Mouse (Mus musculus): ENCODE data around the gene Syt16. TPM values are rescaled to one million over a fixed set of nuclear protein-coding genes. Genes with fewer than 3 reads are reported as not detected.

Syt16 gene
- polyA plus RNA-seq, 1 experiment from 2014 or later: 15.0 TPM

DNA sequence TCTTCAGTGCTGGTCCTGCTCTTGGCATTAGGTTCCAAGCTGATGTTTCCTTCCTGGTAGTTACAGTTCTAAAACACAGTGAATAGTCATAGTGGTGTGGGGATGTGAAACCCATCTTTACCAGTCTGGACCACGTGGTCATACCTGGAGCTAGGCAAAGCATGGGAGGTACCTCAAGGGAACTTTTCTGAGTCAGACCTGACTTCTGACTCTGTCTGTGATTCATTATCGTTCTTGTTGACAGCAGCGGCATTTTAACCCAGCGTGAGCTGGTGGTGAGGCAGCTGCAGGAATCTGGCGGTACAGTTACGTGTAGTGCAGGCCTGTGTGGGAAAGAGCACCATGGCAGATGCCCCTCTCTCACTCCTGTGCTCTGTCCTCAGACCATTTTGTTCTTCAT, 22.9 kb upstream of the Syt16 start:
- Histone ChIP-seq H3K9me3 (0 out of 2 replicates have a peak, but pooled peaks cover 9% of the 10 kb centered on the region), H3K27ac (replicated peaks) (no peak overlapping the region), H3K9ac (replicated peaks) (no peak overlapping the region), H3K4me2 (replicated peaks) (no peak overlapping the region), H3K4me1 (no peaks in the 10 kb centered on the region), H3K36me3 (peaks cover 86% of the 10 kb centered on the region), H3K4me3 (no peak overlapping the region), H3K27me3 (no peaks in the 10 kb centered on the region)
- no peak for ATAC-seq (ENCODE audit: low FRiP score, low read depth)
- 96% methylated on average over 6 of the region's 6 CpGs for WGBS

DNA sequence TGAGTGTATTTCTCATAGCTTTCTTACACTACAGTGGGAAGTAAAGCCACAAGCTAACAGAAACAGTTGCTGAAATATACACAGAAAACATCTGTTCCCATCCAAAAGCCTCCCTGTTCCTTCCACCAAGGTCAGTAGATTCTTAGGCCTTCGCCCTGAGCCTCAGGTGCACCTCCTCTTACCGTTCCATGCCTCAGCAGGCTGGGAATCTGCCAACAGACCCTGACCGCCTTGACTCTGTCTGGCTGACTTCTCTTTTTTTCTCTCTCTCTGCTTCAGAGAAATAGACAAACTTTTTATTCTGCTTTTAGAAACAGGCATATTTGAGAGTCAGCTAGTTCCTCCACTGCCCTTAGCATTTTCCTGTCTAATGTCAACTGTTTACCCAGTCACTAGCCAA, 19.3 kb upstream of the Syt16 start:
- no peaks in the 10 kb centered on the region for H3K4me1 ChIP-seq
- no peaks in the 10 kb centered on the region for H3K27me3 ChIP-seq
- H3K4me3 ChIP-seq: no peak overlapping the region
- no peak overlapping the region for H3K4me2 ChIP-seq (replicated peaks)
- H3K27ac ChIP-seq (replicated peaks): no peak overlapping the region
- 95% methylated on average over 3 of the region's 3 CpGs for WGBS
- no peaks in the 10 kb centered on the region for H3K9me3 ChIP-seq
- no peak overlapping the region for H3K9ac ChIP-seq (replicated peaks)
- no peak for ATAC-seq (ENCODE audit: low FRiP score, low read depth)
- H3K36me3 ChIP-seq: peaks cover 70% of the 10 kb centered on the region

DNA sequence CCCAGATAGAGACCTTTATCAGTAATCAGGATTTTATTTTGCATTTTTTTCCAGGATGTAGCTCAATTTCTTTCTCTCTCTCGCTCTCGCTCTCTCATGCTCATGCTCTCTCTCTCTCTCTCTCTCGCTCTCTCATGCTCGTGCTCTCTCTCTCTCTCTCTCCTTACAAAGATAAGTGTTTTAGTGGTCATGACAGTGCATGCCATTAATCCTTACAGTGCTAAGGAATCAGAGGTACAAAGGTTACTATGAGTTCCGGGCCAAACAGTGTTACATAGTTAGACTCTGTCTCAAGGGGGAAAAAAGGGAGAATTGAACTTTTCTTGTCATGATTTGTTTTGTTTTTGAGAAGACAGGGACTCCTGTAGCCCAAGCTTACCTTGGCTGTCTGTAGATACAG, 17.8 kb upstream of the Syt16 start:
- ATAC-seq (ENCODE audit: low FRiP score, low read depth): no peak
- H3K4me1 ChIP-seq: no peaks in the 10 kb centered on the region
- H3K9me3 ChIP-seq: no peaks in the 10 kb centered on the region
- H3K9ac ChIP-seq (replicated peaks): no peak overlapping the region
- no peaks in the 10 kb centered on the region for H3K27me3 ChIP-seq
- H3K4me2 ChIP-seq (replicated peaks): no peak overlapping the region
- no peak overlapping the region for H3K4me3 ChIP-seq
- H3K27ac ChIP-seq (replicated peaks): no peak overlapping the region
- WGBS: 87% methylated on average over 5 of the region's 5 CpGs
- peaks cover 71% of the 10 kb centered on the region for H3K36me3 ChIP-seq

DNA sequence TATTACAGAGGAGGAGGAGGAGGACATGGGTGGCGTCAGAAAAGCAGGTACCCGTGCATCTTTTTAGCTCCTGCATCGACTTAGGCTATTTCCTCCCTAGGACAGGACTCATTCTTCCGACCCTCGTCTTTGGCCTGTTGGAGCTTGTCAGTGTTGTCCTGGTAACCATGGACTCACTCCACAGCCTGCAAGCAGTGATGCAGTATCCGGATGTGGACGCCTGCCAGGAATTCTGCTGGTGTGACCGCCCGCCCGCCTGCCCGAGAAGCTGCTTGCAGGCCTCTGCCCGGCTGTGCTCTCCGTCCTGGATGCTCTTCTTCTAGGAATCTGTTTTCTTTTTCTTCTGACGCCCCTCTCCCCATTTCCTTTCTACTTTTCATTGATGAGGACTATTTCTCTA, 14.9 kb upstream of the Syt16 start:
- Histone ChIP-seq H3K9me3 (no peaks in the 10 kb centered on the region), H3K4me2 (replicated peaks) (no peak overlapping the region), H3K27me3 (no peaks in the 10 kb centered on the region), H3K4me1 (no peaks in the 10 kb centered on the region), H3K27ac (replicated peaks) (no peak overlapping the region), H3K4me3 (no peak overlapping the region), H3K36me3 (peaks cover 63% of the 10 kb centered on the region), H3K9ac (replicated peaks) (no peak overlapping the region)
- no peak for ATAC-seq (ENCODE audit: low FRiP score, low read depth)
- WGBS: 80% methylated on average over 14 of the region's 14 CpGs

DNA sequence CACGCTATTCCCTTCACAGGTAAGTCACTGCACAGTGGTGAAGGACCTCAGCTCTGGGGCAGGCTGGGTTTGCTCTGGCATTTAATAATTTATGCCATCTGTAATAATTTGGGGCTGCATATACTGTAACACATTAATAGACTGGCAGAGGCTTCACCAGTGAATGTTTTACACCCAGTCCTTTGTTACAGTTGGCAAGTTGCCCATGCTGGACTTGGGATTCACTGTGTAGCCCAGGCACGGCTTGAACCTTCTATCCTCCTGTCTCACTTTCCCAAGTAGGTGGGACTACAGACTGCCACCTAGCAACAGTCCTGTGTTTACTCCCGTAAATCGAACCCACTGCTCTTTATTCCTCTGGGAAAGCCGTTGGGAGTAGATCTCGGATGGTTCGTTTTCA, 11.2 kb upstream of the Syt16 start:
- Histone ChIP-seq H3K9me3 (no peaks in the 10 kb centered on the region), H3K4me3 (no peak overlapping the region), H3K9ac (replicated peaks) (no peak overlapping the region), H3K4me2 (replicated peaks) (no peak overlapping the region), H3K4me1 (no peaks in the 10 kb centered on the region), H3K36me3 (peaks cover 35% of the 10 kb centered on the region), H3K27ac (replicated peaks) (no peak overlapping the region), H3K27me3 (no peaks in the 10 kb centered on the region)
- no peak for ATAC-seq (ENCODE audit: low FRiP score, low read depth)
- WGBS: 90% methylated on average over 7 of the region's 7 CpGs

DNA sequence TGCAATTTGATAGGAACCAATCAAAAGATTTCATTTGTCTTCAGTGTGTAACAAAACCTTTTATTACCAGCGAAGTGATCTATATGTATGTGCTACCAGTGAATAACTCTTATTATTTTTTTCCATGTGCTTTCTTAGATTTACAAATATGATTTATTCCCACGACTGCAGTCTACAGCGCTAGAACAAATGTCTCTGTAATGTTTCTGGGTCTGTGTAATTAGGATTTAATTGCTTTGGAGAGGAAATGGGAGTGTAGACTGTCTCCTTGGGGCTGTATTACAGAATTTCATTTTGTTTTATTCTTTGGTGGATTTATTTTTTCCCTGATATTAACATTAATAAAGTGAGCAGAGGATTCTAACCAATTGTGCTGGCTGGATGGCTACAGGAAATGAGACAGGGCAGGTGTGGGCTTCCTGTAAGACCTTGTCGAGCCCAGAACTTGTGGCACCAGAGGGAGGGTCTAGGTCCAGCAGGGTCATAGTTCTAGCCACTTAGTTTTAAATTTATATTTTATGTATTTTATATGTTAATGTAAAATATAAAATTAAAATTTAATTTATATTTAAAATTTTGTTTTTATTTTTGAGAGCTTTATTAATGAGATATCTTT, 9.0 kb upstream of the Syt16 start:
- Histone ChIP-seq H3K4me2 (replicated peaks) (no peak overlapping the region), H3K9ac (replicated peaks) (no peak overlapping the region), H3K27ac (replicated peaks) (no peak overlapping the region), H3K4me1 (no peaks in the 10 kb centered on the region), H3K9me3 (no peaks in the 10 kb centered on the region), H3K27me3 (no peaks in the 10 kb centered on the region), H3K4me3 (no peak overlapping the region), H3K36me3 (peaks cover 23% of the 10 kb centered on the region)
- ATAC-seq (ENCODE audit: low FRiP score, low read depth): no peak
- WGBS: 94% methylated on average over 4 of the region's 4 CpGs

DNA sequence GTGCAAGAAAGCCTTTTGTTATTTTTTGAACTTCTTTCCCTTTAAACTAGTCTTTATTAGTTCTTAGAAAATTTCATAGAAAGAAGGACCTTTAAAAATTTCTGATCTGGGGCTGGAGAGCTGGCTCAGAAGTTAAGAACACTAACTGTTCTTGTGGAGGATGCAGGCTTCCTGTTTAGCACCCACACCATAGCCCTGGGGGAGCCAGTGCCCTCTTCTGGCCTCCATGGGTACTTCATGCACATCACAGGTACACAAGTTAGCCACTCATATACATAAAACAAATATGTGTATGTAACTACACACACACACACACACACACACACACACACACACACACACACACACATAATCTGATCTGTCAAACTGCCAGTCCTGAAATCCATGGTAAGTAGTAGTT, 7.9 kb upstream of the Syt16 start:
- Histone ChIP-seq H3K4me2 (replicated peaks) (no peak overlapping the region), H3K9me3 (no peaks in the 10 kb centered on the region), H3K27ac (replicated peaks) (no peak overlapping the region), H3K4me1 (no peaks in the 10 kb centered on the region), H3K9ac (replicated peaks) (no peak overlapping the region), H3K36me3 (peaks cover 14% of the 10 kb centered on the region), H3K27me3 (no peaks in the 10 kb centered on the region), H3K4me3 (no peak overlapping the region)
- ATAC-seq (ENCODE audit: low FRiP score, low read depth): no peak

DNA sequence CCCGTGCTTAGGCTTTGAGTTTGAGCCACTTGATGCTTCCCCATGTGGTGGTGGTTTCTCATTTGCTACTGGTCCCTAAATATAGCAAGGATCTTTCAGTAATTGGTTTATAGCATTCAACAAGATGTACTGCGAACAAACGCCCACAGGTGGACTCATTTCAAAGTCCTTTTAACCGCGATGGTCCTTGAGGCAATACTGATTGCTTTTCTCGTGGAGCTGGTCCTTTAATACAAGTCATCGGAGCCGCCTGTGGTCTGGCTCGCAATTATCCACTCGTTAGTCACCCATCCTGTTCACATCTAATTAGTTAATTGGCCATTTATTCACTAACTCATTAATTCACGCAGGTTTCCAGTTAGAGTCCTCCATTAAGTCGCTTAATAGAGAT, 560 bp upstream of the Syt16 start:
- peaks cover 31% of the 10 kb centered on the region for H3K27me3 ChIP-seq
- H3K9ac ChIP-seq (replicated peaks): peak overlapping the region; percentile 73; the same call in 1 of the 2 replicates
- H3K9me3 ChIP-seq: no peaks in the 10 kb centered on the region
- WGBS: 58% methylated on average over 12 of the region's 12 CpGs
- peak overlapping the region; percentile 83 for H3K4me2 ChIP-seq (replicated peaks)
- H3K4me1 ChIP-seq: peaks cover 5% of the 10 kb centered on the region; the same call in 1 of the 2 replicates
- no peak overlapping the region for H3K27ac ChIP-seq (replicated peaks)
- H3K36me3 ChIP-seq: no peaks in the 10 kb centered on the region
- 0 out of 2 replicates have a peak, but pooled peaks have one; percentile 9 for ATAC-seq (ENCODE audit: low FRiP score, low read depth)
- H3K4me3 ChIP-seq: peak overlapping the region; percentile 64

DNA sequence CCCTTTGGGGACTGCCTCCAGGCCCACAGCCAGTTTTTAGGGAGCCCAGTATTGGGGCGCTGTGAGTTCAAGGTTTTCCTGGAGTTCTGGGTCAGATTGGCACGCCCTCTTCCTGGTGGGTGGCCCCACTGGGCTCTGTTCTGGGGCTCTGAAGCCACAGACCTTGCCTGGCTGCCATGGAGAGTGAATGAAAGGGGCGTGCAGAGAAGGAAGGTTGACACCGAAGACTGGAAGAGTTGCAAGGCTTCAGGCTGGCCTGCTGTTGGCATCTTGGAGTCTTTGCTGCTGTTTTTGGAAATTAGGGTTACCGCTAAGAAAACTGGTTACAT, 631 bp downstream of the Syt16 start:
- Histone ChIP-seq H3K27me3 (peaks cover 31% of the 10 kb centered on the region), H3K4me2 (replicated peaks) (peak overlapping the region; percentile 83), H3K4me3 (peak overlapping the region; percentile 64), H3K9me3 (no peaks in the 10 kb centered on the region), H3K36me3 (no peaks in the 10 kb centered on the region), H3K9ac (replicated peaks) (peak overlapping the region; percentile 73), H3K4me1 (peaks cover 5% of the 10 kb centered on the region; the same call in 1 of the 2 replicates), H3K27ac (replicated peaks) (no peak overlapping the region)
- WGBS: 20% methylated on average over 5 of the region's 5 CpGs
- ATAC-seq (ENCODE audit: low FRiP score, low read depth): no peak

DNA sequence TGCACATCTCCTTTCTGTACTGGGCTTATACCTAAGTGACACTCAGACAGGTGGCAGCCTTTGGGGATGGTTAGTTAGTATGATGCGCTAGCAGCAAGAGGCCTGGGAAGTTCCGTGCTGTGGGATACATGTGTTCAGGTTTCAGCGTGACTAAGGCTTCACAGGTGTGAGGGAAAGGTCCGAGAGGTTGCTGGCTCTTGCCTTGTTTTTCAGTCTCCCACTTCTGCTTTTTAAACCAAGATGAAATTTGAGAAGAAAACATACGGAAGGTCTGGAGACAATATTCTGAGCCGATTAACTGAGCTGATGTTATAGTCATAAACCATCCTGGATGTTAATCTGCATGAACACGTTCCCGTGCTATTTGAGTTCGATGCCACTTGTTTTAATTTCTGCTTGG, 5.0 kb downstream of the Syt16 start:
- no peak overlapping the region for H3K4me3 ChIP-seq
- peaks cover 13% of the 10 kb centered on the region; the same call in 1 of the 2 replicates for H3K27me3 ChIP-seq
- peaks cover 5% of the 10 kb centered on the region; the same call in 1 of the 2 replicates for H3K4me1 ChIP-seq
- no peaks in the 10 kb centered on the region for H3K9me3 ChIP-seq
- H3K9ac ChIP-seq (replicated peaks): no peak overlapping the region
- H3K4me2 ChIP-seq (replicated peaks): no peak overlapping the region
- H3K27ac ChIP-seq (replicated peaks): no peak overlapping the region
- ATAC-seq (ENCODE audit: low FRiP score, low read depth): no peak
- H3K36me3 ChIP-seq: no peaks in the 10 kb centered on the region
- WGBS: 86% methylated on average over 9 of the region's 9 CpGs

DNA sequence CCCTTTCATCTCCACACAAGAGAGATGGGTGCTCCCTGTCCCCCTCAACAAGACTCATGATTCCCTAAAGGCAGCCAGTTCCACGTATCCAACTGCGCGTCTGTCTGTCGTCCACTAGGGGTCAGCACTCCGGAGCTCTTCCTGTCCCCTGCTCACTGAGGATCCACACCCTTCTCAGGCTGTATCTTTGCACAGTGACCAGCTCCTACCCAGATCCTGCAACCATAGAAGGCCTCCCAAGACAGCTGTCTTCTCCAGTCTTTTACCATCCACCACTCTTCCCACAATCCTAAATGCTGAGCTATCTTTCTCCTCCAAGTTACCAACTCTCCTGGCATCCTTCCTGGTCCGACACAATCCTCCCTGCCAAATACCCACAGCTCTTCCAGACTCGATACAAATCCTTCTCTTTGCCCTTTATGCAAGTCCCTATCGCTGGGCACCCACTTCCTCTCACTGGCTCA, 12.0 kb downstream of the Syt16 start:
- Histone ChIP-seq H3K36me3 (no peaks in the 10 kb centered on the region), H3K27me3 (no peaks in the 10 kb centered on the region; the same call in 1 of the 2 replicates), H3K4me2 (replicated peaks) (no peak overlapping the region), H3K27ac (replicated peaks) (no peak overlapping the region), H3K9ac (replicated peaks) (no peak overlapping the region), H3K4me1 (no peaks in the 10 kb centered on the region), H3K9me3 (no peaks in the 10 kb centered on the region), H3K4me3 (no peak overlapping the region)
- ATAC-seq (ENCODE audit: low FRiP score, low read depth): peak; percentile 47; the same call in 1 of the 2 replicates
- WGBS: 28% methylated on average over 8 of the region's 8 CpGs

DNA sequence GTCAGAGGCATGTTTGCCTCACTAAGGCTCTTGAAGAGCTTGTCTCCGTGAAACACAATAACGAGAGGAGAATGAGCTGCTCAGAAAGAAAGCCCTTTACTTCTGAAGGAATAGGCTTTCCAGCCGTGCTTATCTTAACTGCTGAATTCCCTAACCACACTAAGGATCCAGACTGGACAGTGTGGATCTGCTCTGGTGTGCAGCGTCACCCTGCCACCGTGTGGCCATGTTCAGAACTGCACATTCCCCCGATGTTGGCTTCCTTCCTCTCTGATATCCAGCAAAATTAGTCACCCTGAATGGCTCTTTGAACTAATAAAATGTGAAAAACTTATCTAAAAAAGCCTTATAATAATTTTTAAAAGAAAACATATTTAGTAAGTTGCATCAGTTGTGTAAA, 16.3 kb downstream of the Syt16 start:
- peak; percentile 76 for ATAC-seq (ENCODE audit: low FRiP score, low read depth)
- H3K27me3 ChIP-seq: peaks cover 3% of the 10 kb centered on the region; the same call in 1 of the 2 replicates
- no peak overlapping the region for H3K4me3 ChIP-seq
- no peak overlapping the region for H3K27ac ChIP-seq (replicated peaks)
- no peak overlapping the region for H3K9ac ChIP-seq (replicated peaks)
- H3K4me1 ChIP-seq: no peaks in the 10 kb centered on the region
- no peak overlapping the region for H3K4me2 ChIP-seq (replicated peaks)
- no peaks in the 10 kb centered on the region for H3K36me3 ChIP-seq
- WGBS: 1% methylated on average over 6 of the region's 6 CpGs
- no peaks in the 10 kb centered on the region for H3K9me3 ChIP-seq

DNA sequence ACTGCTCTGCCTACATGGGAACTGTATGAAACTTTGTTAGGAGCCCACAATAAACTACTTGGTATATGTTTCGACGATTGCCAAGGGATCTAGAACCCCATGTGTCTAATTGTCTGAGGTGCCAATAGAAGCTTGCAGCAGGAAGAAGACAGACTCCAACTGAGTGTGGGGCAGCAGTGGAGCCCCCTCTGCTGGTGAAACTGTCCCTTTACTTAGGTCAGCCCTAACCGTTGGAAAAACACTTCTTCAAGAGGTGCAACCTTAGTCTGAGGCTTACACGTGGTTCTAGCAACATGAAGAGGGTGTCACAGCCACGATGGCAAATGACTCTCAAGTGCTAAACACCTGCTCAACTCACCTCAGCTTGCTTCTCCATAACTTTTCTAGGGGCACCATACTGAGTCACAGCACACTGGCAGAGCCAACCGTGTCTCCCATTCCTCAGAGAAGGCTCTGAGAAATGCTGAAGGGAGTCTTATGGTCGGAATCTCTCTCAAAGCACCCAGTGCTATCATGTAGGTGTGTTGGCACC, 17.3 kb downstream of the Syt16 start:
- H3K27ac ChIP-seq (replicated peaks): no peak overlapping the region
- no peaks in the 10 kb centered on the region for H3K9me3 ChIP-seq
- H3K9ac ChIP-seq (replicated peaks): no peak overlapping the region
- no peaks in the 10 kb centered on the region for H3K4me1 ChIP-seq
- 56% methylated on average over 7 of the region's 7 CpGs for WGBS
- H3K27me3 ChIP-seq: peaks cover 3% of the 10 kb centered on the region; the same call in 1 of the 2 replicates
- H3K4me3 ChIP-seq: no peak overlapping the region
- H3K4me2 ChIP-seq (replicated peaks): no peak overlapping the region
- ATAC-seq (ENCODE audit: low FRiP score, low read depth): no peak
- H3K36me3 ChIP-seq: no peaks in the 10 kb centered on the region

Measured in midbrain, embryonic 12.5 days (tissue).